Mouse (Mus musculus): Measurements from ENCODE around the gene Wwp2. TPM values are rescaled to one million over a fixed set of nuclear protein-coding genes. Genes with fewer than 3 reads are reported as not detected.

The Wwp2 gene
- polyA plus RNA-seq, 1 experiment, result 59.8 TPM

GRCm38 (mm10) chr8:107574771-107575170, 138.6 kb downstream of the Wwp2 start:
- Histone ChIP-seq H3K36me3 (ENCODE audit: control insufficient read depth, insufficient read depth) (peaks cover 3% of the 10 kb centered on the region), H3K79me2 (ENCODE audit: control insufficient read depth, insufficient read depth) (no peaks in the 10 kb centered on the region), H3ac (ENCODE audit: control insufficient read depth, insufficient read length) (no peak overlapping the region), H3K4me2 (ENCODE audit: low read depth) (no peak overlapping the region), H3K4me3 (no peak overlapping the region), H3K27me3 (ENCODE audit: control insufficient read depth, insufficient read depth, insufficient read length) (no peaks in the 10 kb centered on the region)
- TF ChIP-seq E2F4 (IDR thresholded peaks at IDR 0.05; ENCODE audit: insufficient read depth) (no peak), MYOD1 (IDR thresholded peaks at IDR 0.05; ENCODE audit: control insufficient read depth in 1 of 3, insufficient read length in 2 of 3, low read depth in 2 of 3) (no peak), MYOG (IDR thresholded peaks at IDR 0.05; ENCODE audit: control insufficient read depth in 1 of 3, insufficient read depth in 1 of 3, insufficient read length in 2 of 3, low read depth in 2 of 3) (no peak), REST (IDR thresholded peaks at IDR 0.05; ENCODE audit: insufficient read depth, insufficient read length) (no peak), SRF (IDR thresholded peaks at IDR 0.05; ENCODE audit: control insufficient read depth, insufficient read length, low read depth) (no peak), TCF3 (IDR thresholded peaks at IDR 0.05; ENCODE audit: insufficient read length, low read depth) (no peak), CEBPB (IDR thresholded peaks at IDR 0.05; ENCODE audit: insufficient read depth, poor library complexity, severe bottlenecking) (no peak), POLR2A (IDR thresholded peaks at IDR 0.05; ENCODE audit: insufficient read length, low read depth) (no peak), USF1 (IDR thresholded peaks at IDR 0.05; ENCODE audit: low read depth) (no peak), POLR2AphosphoS2 (IDR thresholded peaks at IDR 0.05; ENCODE audit: insufficient read length, low read depth) (no peak), MAX (IDR thresholded peaks at IDR 0.05; ENCODE audit: low read depth) (no peak), TCF12 (IDR thresholded peaks at IDR 0.05; ENCODE audit: insufficient read depth, poor library complexity, severe bottlenecking) (no peak)

GRCm38 (mm10) chr8:107576702-107577101, 140.5 kb downstream of the Wwp2 start:
- no peaks in the 10 kb centered on the region for H3K79me2 ChIP-seq (ENCODE audit: control insufficient read depth, insufficient read depth)
- H3ac ChIP-seq (ENCODE audit: control insufficient read depth, insufficient read length), result no peak overlapping the region
- peak overlapping the region; percentile 49 for H3K4me2 ChIP-seq (ENCODE audit: low read depth)
- H3K4me3 ChIP-seq, result no peak overlapping the region
- H3K27me3 ChIP-seq (ENCODE audit: control insufficient read depth, insufficient read depth, insufficient read length), result no peaks in the 10 kb centered on the region
- no peak for TF ChIP-seq SRF (IDR thresholded peaks at IDR 0.05; ENCODE audit: control insufficient read depth, insufficient read length, low read depth)
- TF ChIP-seq MYOG (IDR thresholded peaks at IDR 0.05; ENCODE audit: control insufficient read depth in 1 of 3, insufficient read depth in 1 of 3, insufficient read length in 2 of 3, low read depth in 2 of 3), result no peak
- no peak for TF ChIP-seq E2F4 (IDR thresholded peaks at IDR 0.05; ENCODE audit: insufficient read depth)
- no peak for TF ChIP-seq TCF12 (IDR thresholded peaks at IDR 0.05; ENCODE audit: insufficient read depth, poor library complexity, severe bottlenecking)
- TF ChIP-seq USF1 (IDR thresholded peaks at IDR 0.05; ENCODE audit: low read depth), result no peak
- TF ChIP-seq POLR2AphosphoS2 (IDR thresholded peaks at IDR 0.05; ENCODE audit: insufficient read length, low read depth), result no peak
- TF ChIP-seq REST (IDR thresholded peaks at IDR 0.05; ENCODE audit: insufficient read depth, insufficient read length), result no peak
- no peak for TF ChIP-seq CEBPB (IDR thresholded peaks at IDR 0.05; ENCODE audit: insufficient read depth, poor library complexity, severe bottlenecking)
- no peak for TF ChIP-seq POLR2A (IDR thresholded peaks at IDR 0.05; ENCODE audit: insufficient read length, low read depth)
- TF ChIP-seq MAX (IDR thresholded peaks at IDR 0.05; ENCODE audit: low read depth), result no peak
- no peak for TF ChIP-seq MYOD1 (IDR thresholded peaks at IDR 0.05; ENCODE audit: control insufficient read depth in 1 of 3, insufficient read length in 2 of 3, low read depth in 2 of 3)
- TF ChIP-seq TCF3 (IDR thresholded peaks at IDR 0.05; ENCODE audit: insufficient read length, low read depth), result no peak
- H3K36me3 ChIP-seq (ENCODE audit: control insufficient read depth, insufficient read depth), result peaks cover 22% of the 10 kb centered on the region

DNA sequence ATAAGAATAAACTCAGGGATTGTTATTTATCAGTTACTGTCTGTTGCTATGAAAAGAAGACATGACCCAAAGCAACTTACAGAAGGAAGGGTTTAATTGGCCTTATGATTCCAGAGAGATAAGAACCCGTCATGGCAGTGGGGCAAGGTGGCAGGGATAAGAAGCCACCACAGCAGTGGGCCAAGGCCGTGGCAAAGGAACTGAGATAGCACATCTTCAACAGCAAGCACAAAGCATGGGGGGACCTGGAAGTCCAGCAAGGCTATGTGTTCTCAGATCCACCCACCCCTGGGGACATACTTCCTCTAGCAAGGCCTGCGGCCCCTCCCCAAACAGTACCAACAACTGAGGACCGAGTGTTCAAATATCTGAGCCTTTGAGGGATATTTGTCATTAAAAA, 141.5 kb downstream of the Wwp2 start:
- Histone ChIP-seq H3K4me3 (no peak overlapping the region), H3K27me3 (ENCODE audit: control insufficient read depth, insufficient read depth, insufficient read length) (no peaks in the 10 kb centered on the region), H3K36me3 (ENCODE audit: control insufficient read depth, insufficient read depth) (peaks cover 32% of the 10 kb centered on the region), H3K4me2 (ENCODE audit: low read depth) (no peak overlapping the region), H3K79me2 (ENCODE audit: control insufficient read depth, insufficient read depth) (no peaks in the 10 kb centered on the region), H3ac (ENCODE audit: control insufficient read depth, insufficient read length) (no peak overlapping the region)
- no peak for TF ChIP-seq MYOD1 (IDR thresholded peaks at IDR 0.05; ENCODE audit: control insufficient read depth in 1 of 3, insufficient read length in 2 of 3, low read depth in 2 of 3)

DNA sequence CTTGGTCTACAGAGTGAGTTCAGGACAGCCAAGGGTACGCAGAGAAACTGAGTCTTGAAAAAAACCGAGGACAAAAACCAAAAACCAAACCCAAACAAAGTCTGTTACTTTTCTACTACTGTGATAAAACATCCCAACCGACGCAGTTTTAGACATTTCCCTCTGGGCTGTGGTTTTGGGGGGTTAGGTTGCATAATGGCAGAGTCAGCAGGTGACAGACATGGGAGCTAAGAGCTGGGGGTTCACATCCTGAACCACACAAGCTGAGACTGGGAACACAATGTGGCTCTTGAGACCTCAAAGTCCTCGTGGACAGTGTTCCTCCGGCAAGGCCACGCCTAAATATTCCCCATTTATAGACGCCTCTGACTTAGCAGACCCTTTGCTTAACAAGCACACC, 142.0 kb downstream of the Wwp2 start:
- no peaks in the 10 kb centered on the region for H3K27me3 ChIP-seq (ENCODE audit: control insufficient read depth, insufficient read depth, insufficient read length)
- no peak overlapping the region for H3ac ChIP-seq (ENCODE audit: control insufficient read depth, insufficient read length)
- H3K4me2 ChIP-seq (ENCODE audit: low read depth), result no peak overlapping the region
- H3K4me3 ChIP-seq, result no peak overlapping the region
- H3K36me3 ChIP-seq (ENCODE audit: control insufficient read depth, insufficient read depth), result peaks cover 37% of the 10 kb centered on the region
- no peaks in the 10 kb centered on the region for H3K79me2 ChIP-seq (ENCODE audit: control insufficient read depth, insufficient read depth)
- TF ChIP-seq POLR2A (IDR thresholded peaks at IDR 0.05; ENCODE audit: insufficient read length, low read depth), result no peak
- TF ChIP-seq CEBPB (IDR thresholded peaks at IDR 0.05; ENCODE audit: insufficient read depth, poor library complexity, severe bottlenecking), result no peak
- TF ChIP-seq POLR2AphosphoS2 (IDR thresholded peaks at IDR 0.05; ENCODE audit: insufficient read length, low read depth), result no peak
- no peak for TF ChIP-seq REST (IDR thresholded peaks at IDR 0.05; ENCODE audit: insufficient read depth, insufficient read length)
- no peak for TF ChIP-seq MYOD1 (IDR thresholded peaks at IDR 0.05; ENCODE audit: control insufficient read depth in 1 of 3, insufficient read length in 2 of 3, low read depth in 2 of 3)
- no peak for TF ChIP-seq MYOG (IDR thresholded peaks at IDR 0.05; ENCODE audit: control insufficient read depth in 1 of 3, insufficient read depth in 1 of 3, insufficient read length in 2 of 3, low read depth in 2 of 3)
- no peak for TF ChIP-seq TCF12 (IDR thresholded peaks at IDR 0.05; ENCODE audit: insufficient read depth, poor library complexity, severe bottlenecking)
- no peak for TF ChIP-seq USF1 (IDR thresholded peaks at IDR 0.05; ENCODE audit: low read depth)
- TF ChIP-seq TCF3 (IDR thresholded peaks at IDR 0.05; ENCODE audit: insufficient read length, low read depth), result no peak
- TF ChIP-seq E2F4 (IDR thresholded peaks at IDR 0.05; ENCODE audit: insufficient read depth), result no peak
- no peak for TF ChIP-seq MAX (IDR thresholded peaks at IDR 0.05; ENCODE audit: low read depth)
- TF ChIP-seq SRF (IDR thresholded peaks at IDR 0.05; ENCODE audit: control insufficient read depth, insufficient read length, low read depth), result no peak

DNA sequence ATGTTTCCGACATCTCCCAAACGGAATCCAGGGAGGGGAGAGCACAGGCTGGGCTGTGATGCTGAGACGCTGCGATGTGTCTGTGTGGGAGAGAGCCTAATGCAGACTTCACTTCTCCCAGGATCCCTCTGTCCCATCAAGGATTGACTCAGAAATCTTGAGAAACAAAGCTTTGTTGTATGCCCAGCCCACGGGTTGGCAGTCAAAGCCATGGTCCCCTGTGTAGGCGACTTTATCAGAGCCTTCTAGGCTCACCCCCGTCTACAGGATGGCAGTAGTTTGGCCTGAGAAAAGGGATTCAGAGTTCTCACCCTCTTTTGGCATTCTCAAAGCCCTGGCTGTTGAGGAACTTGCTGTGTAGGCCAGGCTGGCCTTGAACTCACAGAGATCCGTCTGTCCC, 142.4 kb downstream of the Wwp2 start:
- H3K79me2 ChIP-seq (ENCODE audit: control insufficient read depth, insufficient read depth), result no peaks in the 10 kb centered on the region
- TF ChIP-seq CEBPB (IDR thresholded peaks at IDR 0.05; ENCODE audit: insufficient read depth, poor library complexity, severe bottlenecking) (no peak), POLR2AphosphoS2 (IDR thresholded peaks at IDR 0.05; ENCODE audit: insufficient read length, low read depth) (no peak), MAX (IDR thresholded peaks at IDR 0.05; ENCODE audit: low read depth) (no peak), TCF12 (IDR thresholded peaks at IDR 0.05; ENCODE audit: insufficient read depth, poor library complexity, severe bottlenecking) (no peak), MYOG (IDR thresholded peaks at IDR 0.05; ENCODE audit: control insufficient read depth in 1 of 3, insufficient read depth in 1 of 3, insufficient read length in 2 of 3, low read depth in 2 of 3) (no peak), REST (IDR thresholded peaks at IDR 0.05; ENCODE audit: insufficient read depth, insufficient read length) (no peak), SRF (IDR thresholded peaks at IDR 0.05; ENCODE audit: control insufficient read depth, insufficient read length, low read depth) (no peak), TCF3 (IDR thresholded peaks at IDR 0.05; ENCODE audit: insufficient read length, low read depth) (no peak), POLR2A (IDR thresholded peaks at IDR 0.05; ENCODE audit: insufficient read length, low read depth) (no peak), USF1 (IDR thresholded peaks at IDR 0.05; ENCODE audit: low read depth) (no peak), MYOD1 (IDR thresholded peaks at IDR 0.05; ENCODE audit: control insufficient read depth in 1 of 3, insufficient read length in 2 of 3, low read depth in 2 of 3) (no peak), E2F4 (IDR thresholded peaks at IDR 0.05; ENCODE audit: insufficient read depth) (no peak)
- H3K36me3 ChIP-seq (ENCODE audit: control insufficient read depth, insufficient read depth), result peaks cover 41% of the 10 kb centered on the region
- H3K27me3 ChIP-seq (ENCODE audit: control insufficient read depth, insufficient read depth, insufficient read length), result no peaks in the 10 kb centered on the region
- H3ac ChIP-seq (ENCODE audit: control insufficient read depth, insufficient read length), result no peak overlapping the region
- H3K4me3 ChIP-seq, result no peak overlapping the region
- H3K4me2 ChIP-seq (ENCODE audit: low read depth), result no peak overlapping the region

All from myocyte (in vitro differentiated cells).